Mouse (Mus musculus) cerebellum, adult 9-10 months (tissue): Measurements from ENCODE around the gene Zfp1.
A peak's percentile ranks its signal among the peaks of the same experiment; 100 is the strongest.

Source experiments
- DNase-seq: peaks from one replicate; pipeline ENCODE4 v3.0.0; 2022

Zfp1 gene

GRCm38 (mm10) chr8:111625694-111626527, 17.3 kb upstream of the Zfp1 start:
- peak; percentile 84 for DNase-seq

GRCm38 (mm10) chr8:111626528-111626820, 16.7 kb upstream of the Zfp1 start:
- peak; percentile 40 for DNase-seq

GRCm38 (mm10) chr8:111626933-111627332, 16.3 kb upstream of the Zfp1 start:
- DNase-seq: no peak

GRCm38 (mm10) chr8:111627923-111628322, 15.3 kb upstream of the Zfp1 start:
- DNase-seq: no peak

GRCm38 (mm10) chr8:111628401-111628800, 14.8 kb upstream of the Zfp1 start:
- DNase-seq: no peak

GRCm38 (mm10) chr8:111628894-111629501, 14.2 kb upstream of the Zfp1 start:
- peak; percentile 31 for DNase-seq

GRCm38 (mm10) chr8:111630105-111630521, 13.1 kb upstream of the Zfp1 start, which contains the start of gene Ldhd:
TSS of gene Ldhd (minus strand) at chr8:111630374.
- peak; percentile 79 for DNase-seq

- no peak for DNase-seq
These were observed 11.6 kb upstream of the Zfp1 start for GRCm38 (mm10) chr8:111631589-111631988.

- no peak for DNase-seq
These were observed 10.2 kb upstream of the Zfp1 start for GRCm38 (mm10) chr8:111632976-111633375.

GRCm38 (mm10) chr8:111638086-111638485, 5.1 kb upstream of the Zfp1 start:
- DNase-seq: no peak

- DNase-seq: no peak
These were observed 2.1 kb upstream of the Zfp1 start for GRCm38 (mm10) chr8:111641064-111641463.

- DNase-seq: peak; percentile 45
These were observed 705 bp upstream of the Zfp1 start for GRCm38 (mm10) chr8:111642496-111642895.

GRCm38 (mm10) chr8:111642939-111643263, 300 bp upstream of the Zfp1 start:
- no peak for DNase-seq

GRCm38 (mm10) chr8:111644286-111645051, 1.3 kb downstream of the Zfp1 start:
- DNase-seq: peak; percentile 52

- no peak for DNase-seq
These were observed 2.5 kb downstream of the Zfp1 start for GRCm38 (mm10) chr8:111645715-111646114.

GRCm38 (mm10) chr8:111648834-111649233, 5.6 kb downstream of the Zfp1 start:
- no peak for DNase-seq

GRCm38 (mm10) chr8:111650651-111651050, 7.5 kb downstream of the Zfp1 start:
- no peak for DNase-seq

GRCm38 (mm10) chr8:111653524-111653923, 10.3 kb downstream of the Zfp1 start:
- no peak for DNase-seq

GRCm38 (mm10) chr8:111657312-111657854, 14.2 kb downstream of the Zfp1 start:
- no peak for DNase-seq

- no peak for DNase-seq
These were observed 15.7 kb downstream of the Zfp1 start for GRCm38 (mm10) chr8:111658819-111659423.

- DNase-seq: peak; percentile 85
These were observed 19.3 kb downstream of the Zfp1 start for GRCm38 (mm10) chr8:111662473-111662872.

GRCm38 (mm10) chr8:111666751-111667150, 23.6 kb downstream of the Zfp1 start:
- DNase-seq: no peak

GRCm38 (mm10) chr8:111676237-111676636, 33.0 kb downstream of the Zfp1 start:
- peak; percentile 28 for DNase-seq
